Mouse (Mus musculus) embryo, embryonic 11 days (tissue): ENCODE measurements around the gene Mgmt.

Experiments
- DNase-seq: peaks from one replicate; pipeline ENCODE4 v3.0.0-alpha.2; 2015

Mgmt gene

GRCm38 (mm10) chr7:137140321-137140720, 245.9 kb downstream of the Mgmt start:
- no peak for DNase-seq

DNA sequence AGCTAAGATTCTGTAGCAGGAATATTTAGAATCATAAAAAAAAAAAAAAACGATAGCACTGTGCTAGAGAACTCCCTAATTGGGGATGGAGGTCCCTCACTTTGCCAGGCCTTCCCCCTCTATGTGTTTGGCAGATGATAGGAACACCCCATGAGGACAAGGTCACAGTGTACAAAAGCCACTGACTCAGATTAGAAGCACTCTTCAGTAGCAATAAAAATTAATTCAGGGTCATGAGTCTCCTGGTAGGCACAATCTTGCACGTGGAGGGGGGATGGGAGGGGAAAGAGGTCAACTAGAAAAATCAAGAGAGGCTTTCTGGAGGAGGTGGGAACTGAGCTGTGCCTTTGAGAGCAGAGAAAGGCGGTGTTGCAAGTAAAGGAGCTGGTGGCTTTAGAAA, 247.0 kb downstream of the Mgmt start:
- no peak for DNase-seq

DNA sequence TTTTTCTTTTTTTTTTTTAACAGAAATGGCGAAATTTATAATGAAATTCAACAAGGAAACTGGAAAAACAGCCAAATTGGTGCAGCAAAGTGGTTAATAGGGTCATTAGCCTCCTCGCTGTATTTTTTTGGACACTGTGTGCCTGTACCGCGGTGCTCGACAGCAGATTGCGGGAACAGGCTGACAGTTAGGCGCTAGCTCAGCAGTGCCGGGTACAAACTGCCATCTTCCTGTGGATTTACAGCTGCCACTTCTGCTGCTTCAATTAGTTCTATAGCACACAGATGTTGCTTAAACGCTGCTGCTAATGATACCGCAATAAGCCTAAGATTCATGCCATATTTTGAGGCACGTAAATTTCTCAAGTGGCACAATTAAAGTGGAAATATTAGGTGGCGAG, 252.7 kb downstream of the Mgmt start:
- peak; percentile 21 for DNase-seq

GRCm38 (mm10) chr7:137151854-137152253, 257.4 kb downstream of the Mgmt start:
- no peak for DNase-seq

- DNase-seq: no peak
Measured at GRCm38 (mm10) chr7:137154623-137155022, 260.2 kb downstream of the Mgmt start.

DNA sequence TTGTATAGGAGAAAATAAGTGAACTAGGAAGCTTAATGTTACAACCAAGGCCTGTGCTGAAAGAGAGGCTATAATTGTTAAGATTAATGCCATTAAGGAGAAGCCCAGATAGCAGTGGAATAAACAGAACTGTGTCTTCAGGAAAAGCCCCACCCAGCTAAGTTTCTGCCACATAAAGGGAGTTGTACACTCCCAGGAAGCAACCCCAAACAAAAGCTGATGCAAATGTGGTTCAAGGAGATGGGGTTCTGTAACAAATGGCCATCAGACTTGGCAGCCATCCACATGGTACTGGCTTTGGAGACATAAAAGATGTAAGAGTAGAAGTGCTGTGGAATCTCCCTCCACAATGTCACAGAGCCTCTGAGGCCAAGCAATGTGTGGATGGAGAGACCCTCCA, 264.7 kb downstream of the Mgmt start:
- no peak for DNase-seq

- DNase-seq: peak; percentile 59
Measured at GRCm38 (mm10) chr7:137172278-137172677, 277.9 kb downstream of the Mgmt start.
